Mouse (Mus musculus): Measurements from ENCODE around the gene Sh3bp5l.

DNA sequence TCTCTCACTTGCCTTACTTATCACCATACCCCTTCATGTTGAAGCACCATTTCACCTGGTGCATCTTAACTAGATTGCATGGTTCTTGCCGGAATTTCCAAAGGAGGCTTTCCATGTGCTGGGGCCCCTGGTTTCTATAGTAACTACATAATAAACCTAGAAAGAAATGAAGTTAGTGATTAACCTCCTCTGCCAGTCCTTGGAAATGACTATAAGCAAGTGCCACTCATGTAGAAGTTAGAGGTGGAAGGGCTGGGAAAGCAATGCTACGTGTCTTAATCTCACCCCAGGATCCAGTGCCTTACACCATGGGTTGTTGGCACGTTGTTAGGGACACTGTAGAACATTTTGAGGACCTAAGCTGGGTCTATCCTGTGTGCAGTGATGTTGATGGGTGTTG lies 33.9 kb downstream of the Sh3bp5l start:
- TF ChIP-seq CTCF (IDR thresholded peaks at IDR 0.05) = no peak
- TF ChIP-seq EP300 (IDR thresholded peaks at IDR 0.05) = no peak

All from lung, postnatal 0 days (tissue).